Mouse (Mus musculus): ENCODE results near the gene Mphosph10. TPM values are rescaled to one million over a fixed set of nuclear protein-coding genes. Genes with fewer than 3 reads are reported as not detected.

Gene Mphosph10
- total RNA-seq (2023), result 51.7 TPM

GRCm38 (mm10) chr7:64392122-64392818 lies at the start of gene Mphosph10, which contains the start of gene Mcee:
Gene Mphosph10, minus strand, starts transcription at chr7:64392268.
Gene Mcee, plus strand, starts transcription at chr7:64392607.

GRCm38 (mm10) chr7:64373830-64374562 lies 18.1 kb downstream of the Mphosph10 start, which contains the start of gene Fan1:
Gene Fan1, minus strand, starts transcription at chr7:64374095.

Other genes starting within 250 kb of the Mphosph10 start
- gene Trpm1, start 238.4 kb downstream of the Mphosph10 start, total RNA-seq (2023), result 28.4 TPM
- gene Mtmr10, start 104.6 kb downstream of the Mphosph10 start, total RNA-seq (2023), result 16.3 TPM
- 13.6 TPM for gene Fan1, start 18.2 kb downstream of the Mphosph10 start, total RNA-seq (2023)
- gene Mcee, start 339 bp upstream of the Mphosph10 start, total RNA-seq (2023), result 16.6 TPM
- not detected for gene Apba2, start 109.4 kb upstream of the Mphosph10 start, total RNA-seq (2023)

All from CD8-positive naive resting alpha-beta T cell, adult 57 days (primary cell).